Mouse (Mus musculus) liver, embryonic 15.5 days (tissue): ENCODE measurements around the gene Mafk. TPM values are rescaled to one million over a fixed set of nuclear protein-coding genes. Genes with fewer than 3 reads are reported as not detected.

Experiments
- ATAC-seq: fragments of 200-750 bp; cut with Nextera tagmentation; 2 replicates; pipeline ENCODE4 v1.8.0; 2017; ENCODE audit warnings: moderate number of reproducible peaks, mild to moderate bottlenecking, moderate library complexity; ENCODE audit not compliant: insufficient read depth
- H3K27ac ChIP-seq: fragments of 300-500 bp; sonication (generic); replicated peaks from 2 replicates; pipeline ENCODE4 v1.5.1; 2015; ENCODE audit warnings: mild to moderate bottlenecking, inconsistent platforms
- H3K27me3 ChIP-seq: fragments of 300-500 bp; sonication (generic); 2 replicates; pipeline ENCODE4 v1.6.1; 2015; ENCODE audit warnings: mild to moderate bottlenecking, inconsistent platforms
- H3K36me3 ChIP-seq: fragments of 300-500 bp; sonication (generic); replicated peaks from 2 replicates; pipeline ENCODE4 v1.6.1; 2015; ENCODE audit warnings: moderate library complexity, mild to moderate bottlenecking, inconsistent platforms
- H3K4me1 ChIP-seq: fragments of 300-500 bp; sonication (generic); replicated peaks from 2 replicates; pipeline ENCODE4 v1.6.1; 2015; ENCODE audit warnings: inconsistent platforms
- H3K4me2 ChIP-seq: fragments of 300-500 bp; sonication (generic); 2 replicates; pipeline ENCODE4 v1.6.1; 2015; ENCODE audit warnings: moderate library complexity, mild to moderate bottlenecking, inconsistent platforms
- H3K4me3 ChIP-seq: fragments of 300-500 bp; sonication (generic); replicated peaks from 2 replicates; pipeline ENCODE4 v1.5.1; 2015; ENCODE audit warnings: mild to moderate bottlenecking, inconsistent platforms
- H3K9ac ChIP-seq: fragments of 300-500 bp; sonication (generic); 2 replicates; pipeline ENCODE4 v1.6.1; 2015; ENCODE audit warnings: moderate library complexity, mild to moderate bottlenecking, inconsistent platforms
- H3K9me3 ChIP-seq: fragments of 300-500 bp; sonication (generic); replicated peaks from 2 replicates; pipeline ENCODE4 v1.6.1; 2016; ENCODE audit warnings: inconsistent platforms
- WGBS: fragments of 180-500 bp; shearing (Covaris S2); methylation state at CpG from one replicate; pipeline ENCODE4 v1.1.7; 2015; ENCODE audit warnings: mixed read lengths; ENCODE audit not compliant: insufficient replicate concordance; 5-methylcytosine and 5-hydroxymethylcytosine counted together
- microRNA-seq: library from miRNA; unstranded; fragments of <30 nt; microRNA quantifications from one replicate; pipeline ENCODE4, GENCODE M21; 2016
- polyA plus RNA-seq: library from polyadenylated mRNA; unstranded; fragments of >200 nt; fragmentation: Nextera tagmentation; extraction: Ambion mirVana; gene quantifications from 2 replicates; pipeline ENCODE4 v1.2.1, GENCODE M21; 2015

Mafk gene
- polyA plus RNA-seq, 1 experiment from 2014 or later, result 44.5 TPM

DNA sequence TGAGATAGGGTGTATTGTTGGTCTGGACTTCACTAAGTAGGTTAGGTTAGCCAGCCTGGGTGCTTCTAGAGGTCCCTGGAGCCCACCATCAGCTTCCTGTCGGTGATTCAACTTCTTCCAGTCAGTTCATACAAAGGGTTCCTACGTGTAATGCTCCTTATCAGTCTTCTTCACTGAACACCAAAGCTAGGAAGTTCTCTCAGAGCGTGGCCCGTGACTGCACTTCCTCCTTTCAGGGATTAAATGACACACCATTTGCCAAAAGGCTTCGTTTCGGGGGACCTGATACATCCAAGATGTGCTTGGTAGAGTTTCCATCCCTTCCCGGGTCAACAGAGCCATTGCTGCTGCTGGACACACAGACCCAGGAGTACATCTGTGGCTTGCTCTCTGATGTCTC lies 40.8 kb downstream of the Mafk start:
- no peak for ATAC-seq
- Histone ChIP-seq H3K4me1 (peaks cover 6% of the 10 kb centered on the region; the same call in 1 of the 2 replicates), H3K9ac (no peak overlapping the region), H3K27me3 (peaks cover 6% of the 10 kb centered on the region), H3K36me3 (no peaks in the 10 kb centered on the region), H3K27ac (no peak overlapping the region), H3K9me3 (no peaks in the 10 kb centered on the region), H3K4me2 (no peak overlapping the region), H3K4me3 (no peak overlapping the region)
- 22% methylated on average over 7 of the region's 7 CpGs for WGBS

DNA sequence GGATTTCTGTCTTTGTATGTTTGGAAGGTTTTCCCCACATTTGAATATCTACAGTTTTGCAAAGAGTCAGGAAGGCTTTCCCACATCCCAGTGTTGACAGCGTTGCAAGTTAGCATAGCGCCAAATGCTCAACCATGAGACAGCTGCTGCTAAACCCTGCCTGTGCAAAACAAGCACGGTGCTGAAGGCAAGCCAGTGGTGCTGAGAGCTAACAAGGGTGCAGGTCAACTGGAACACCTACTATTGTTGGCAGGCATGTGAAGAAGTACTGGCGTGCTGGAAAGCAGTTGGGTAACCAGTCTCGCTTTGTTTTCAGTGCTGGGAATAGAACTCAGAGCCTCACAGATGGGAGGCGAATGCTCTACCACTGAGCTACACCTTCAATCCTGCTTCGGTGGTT lies 44.4 kb downstream of the Mafk start:
- Histone ChIP-seq H3K9ac (no peak overlapping the region), H3K4me1 (0 out of 2 replicates have a peak, but pooled peaks cover 3% of the 10 kb centered on the region), H3K9me3 (no peaks in the 10 kb centered on the region), H3K4me3 (no peak overlapping the region), H3K36me3 (no peaks in the 10 kb centered on the region), H3K27ac (no peak overlapping the region), H3K27me3 (peaks cover 13% of the 10 kb centered on the region), H3K4me2 (no peak overlapping the region)
- ATAC-seq, result no peak
- 69% methylated on average over 7 of the region's 7 CpGs for WGBS

DNA sequence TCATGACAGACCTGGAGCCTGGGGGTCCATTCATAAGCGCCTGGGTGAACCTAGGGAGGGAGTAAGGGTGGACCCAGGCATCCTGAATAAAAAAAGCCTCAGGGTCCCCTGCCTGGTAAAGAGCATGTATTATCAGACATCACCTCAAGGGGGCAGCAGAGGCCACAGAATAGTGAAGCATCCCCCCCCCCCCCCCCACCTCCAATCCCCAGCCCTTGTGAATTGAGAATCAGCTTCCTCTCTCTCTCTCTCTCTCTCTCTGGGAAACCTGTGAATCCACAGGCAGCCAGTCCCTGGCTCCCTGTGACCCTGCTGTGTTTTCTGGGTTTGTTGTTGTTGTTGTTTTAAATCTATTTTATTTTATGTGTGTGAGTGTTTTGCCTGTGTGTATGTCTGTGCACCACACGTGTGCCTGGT lies 47.2 kb downstream of the Mafk start:
- Histone ChIP-seq H3K27ac (no peak overlapping the region), H3K4me1 (0 out of 2 replicates have a peak, but pooled peaks cover 3% of the 10 kb centered on the region), H3K27me3 (peaks cover 7% of the 10 kb centered on the region), H3K4me2 (no peak overlapping the region), H3K4me3 (no peak overlapping the region), H3K9ac (no peak overlapping the region), H3K9me3 (no peaks in the 10 kb centered on the region), H3K36me3 (no peaks in the 10 kb centered on the region)
- no peak for ATAC-seq
- WGBS, result 15% methylated on average over 2 of the region's 2 CpGs

DNA sequence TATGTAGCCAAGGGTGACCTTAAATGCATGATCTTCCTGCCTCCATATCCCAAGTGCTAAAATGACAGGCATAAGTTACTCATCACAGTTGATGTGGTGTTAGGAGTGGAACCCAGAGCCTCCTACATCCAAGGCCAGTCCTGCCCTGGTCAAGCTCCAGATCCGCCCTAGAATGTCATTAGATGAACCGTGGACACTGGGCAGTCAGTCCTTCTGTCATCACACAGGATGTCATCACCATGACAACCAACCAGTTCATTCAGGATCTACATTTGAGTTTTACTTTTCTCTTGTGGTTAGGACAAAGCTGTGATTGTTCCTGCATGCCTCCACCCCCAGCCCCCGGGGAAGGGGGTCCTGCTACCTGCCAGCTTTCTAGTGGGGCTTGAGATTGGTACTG lies 47.8 kb downstream of the Mafk start:
- ATAC-seq, result no peak
- 0 out of 2 replicates have a peak, but pooled peaks cover 3% of the 10 kb centered on the region for H3K4me1 ChIP-seq
- no peak overlapping the region for H3K4me2 ChIP-seq
- no peak overlapping the region for H3K27ac ChIP-seq
- H3K4me3 ChIP-seq, result no peak overlapping the region
- H3K9me3 ChIP-seq, result no peaks in the 10 kb centered on the region
- H3K9ac ChIP-seq, result no peak overlapping the region
- H3K27me3 ChIP-seq, result peaks cover 7% of the 10 kb centered on the region
- no peaks in the 10 kb centered on the region for H3K36me3 ChIP-seq
- 31% methylated on average over 3 of the region's 3 CpGs for WGBS

DNA sequence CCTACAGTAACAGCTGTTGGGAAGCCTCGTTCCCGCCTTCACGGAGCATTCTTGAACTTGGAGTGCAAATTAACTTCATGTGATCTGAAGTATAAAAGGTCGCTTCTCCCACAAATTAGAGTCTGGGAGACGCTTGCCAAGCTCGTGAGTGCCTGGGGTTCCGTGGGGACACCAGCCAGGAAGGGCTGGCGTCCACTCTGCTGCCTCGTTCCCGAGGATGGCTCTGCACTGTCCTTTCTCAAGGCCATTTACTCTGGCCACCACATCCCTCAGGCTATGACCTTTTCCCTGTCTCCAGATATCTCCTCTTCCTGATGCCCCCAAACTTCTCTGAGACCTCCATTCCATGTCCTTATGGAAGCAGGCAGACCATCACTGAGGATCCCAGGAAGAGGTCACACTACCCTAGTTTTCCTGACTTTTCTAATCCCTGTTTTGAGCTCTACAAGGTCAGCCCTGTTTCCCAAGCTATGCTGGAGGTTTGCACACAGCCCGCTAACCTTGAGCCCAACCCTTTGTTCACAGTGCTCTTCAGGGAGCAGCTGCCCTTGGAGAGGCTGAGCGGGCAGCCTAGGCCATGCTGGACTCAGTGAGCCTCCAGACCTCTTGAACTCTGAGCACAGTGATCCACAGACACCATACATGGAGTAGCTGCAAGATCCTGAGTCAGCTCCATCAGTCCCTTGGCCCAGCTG lies 58.5 kb downstream of the Mafk start:
- H3K4me3 ChIP-seq, result no peak overlapping the region
- ATAC-seq, result no peak
- WGBS, result 61% methylated on average over 12 of the region's 12 CpGs
- H3K4me2 ChIP-seq, result no peak overlapping the region
- no peak overlapping the region for H3K27ac ChIP-seq
- H3K36me3 ChIP-seq, result no peaks in the 10 kb centered on the region
- peaks cover 10% of the 10 kb centered on the region; the same call in 1 of the 2 replicates for H3K27me3 ChIP-seq
- H3K9ac ChIP-seq, result no peak overlapping the region
- H3K4me1 ChIP-seq, result no peaks in the 10 kb centered on the region
- no peaks in the 10 kb centered on the region for H3K9me3 ChIP-seq

Small RNAs within 50 kb of the gene (microRNA-seq; reads per million reads assigned to microRNA genes)
- gene Mir7037, result not detected

Other genes starting within 250 kb of the Mafk start
- not detected in 2 replicates for gene Uncx, start 248.0 kb upstream of the Mafk start, polyA plus RNA-seq
- 12.1 and 12.3 TPM in 2 replicates for gene Micall2, start 55.2 kb upstream of the Mafk start, polyA plus RNA-seq
- 11.8 and 12.5 TPM in 2 replicates for gene Ints1, start 15.8 kb upstream of the Mafk start, polyA plus RNA-seq
- gene Tmem184a, start 28.4 kb downstream of the Mafk start, polyA plus RNA-seq, result 0.68 and 1.2 TPM in 2 replicates
- not detected in 2 replicates for gene Gm26938, start 34.9 kb downstream of the Mafk start, polyA plus RNA-seq
- gene Psmg3, start 35.4 kb downstream of the Mafk start, polyA plus RNA-seq, result 41.4 and 42.3 TPM in 2 replicates
- 0.02 TPM in 2 replicates for gene Elfn1, start 116.4 kb downstream of the Mafk start, polyA plus RNA-seq